Mouse (Mus musculus) liver, embryonic 13.5 days (tissue): ENCODE results near the gene Adora2b. TPM values are rescaled to one million over a fixed set of nuclear protein-coding genes. Genes with fewer than 3 reads are reported as not detected.

Experiments
- ATAC-seq: fragments of 200-750 bp; cut with Nextera tagmentation; 2 replicates; pipeline ENCODE4 v1.8.0; 2017; ENCODE audit warnings: low read depth, mild to moderate bottlenecking, moderate number of reproducible peaks, moderate library complexity
- DNase-seq: peaks from one replicate; pipeline ENCODE4 v3.0.0; 2022
- H3K27ac ChIP-seq: fragments of 300-500 bp; sonication (generic); 2 replicates; pipeline ENCODE4 v1.5.1; 2015; ENCODE audit warnings: moderate library complexity, mild to moderate bottlenecking, inconsistent platforms
- H3K27me3 ChIP-seq: fragments of 300-500 bp; sonication (generic); 2 replicates; pipeline ENCODE4 v1.6.1; 2015; ENCODE audit warnings: mild to moderate bottlenecking, inconsistent platforms
- H3K36me3 ChIP-seq: fragments of 300-500 bp; sonication (generic); 2 replicates; pipeline ENCODE4 v1.6.1; 2015; ENCODE audit warnings: mild to moderate bottlenecking, inconsistent platforms
- H3K4me1 ChIP-seq: fragments of 300-500 bp; sonication (generic); replicated peaks from 2 replicates; pipeline ENCODE4 v1.6.1; 2015; ENCODE audit warnings: inconsistent platforms
- H3K4me2 ChIP-seq: fragments of 300-500 bp; sonication (generic); 2 replicates; pipeline ENCODE4 v1.6.1; 2015; ENCODE audit warnings: inconsistent platforms, mild to moderate bottlenecking, moderate library complexity
- H3K4me3 ChIP-seq: fragments of 300-500 bp; sonication (generic); replicated peaks from 2 replicates; pipeline ENCODE4 v1.5.1; 2015; ENCODE audit warnings: mild to moderate bottlenecking, inconsistent platforms
- H3K9ac ChIP-seq: fragments of 300-500 bp; sonication (generic); 2 replicates; pipeline ENCODE4 v1.6.1; 2015; ENCODE audit warnings: mild to moderate bottlenecking, inconsistent platforms
- H3K9me3 ChIP-seq: fragments of 300-500 bp; sonication (generic); replicated peaks from 2 replicates; pipeline ENCODE4 v1.6.1; 2016; ENCODE audit warnings: inconsistent platforms
- WGBS: fragments of 180-500 bp; shearing (Covaris S2); methylation state at CpG from one replicate; pipeline ENCODE4 v1.1.7; 2015; ENCODE audit not compliant: insufficient replicate concordance; 5-methylcytosine and 5-hydroxymethylcytosine counted together
- polyA plus RNA-seq: library from polyadenylated mRNA; unstranded; fragments of >200 nt; fragmentation: Nextera tagmentation; extraction: Ambion mirVana; gene quantifications from 2 replicates; pipeline ENCODE4 v1.2.1, GENCODE M21; 2015

Gene Adora2b
- 0.39 and 0.58 TPM in 2 replicates for polyA plus RNA-seq

DNA sequence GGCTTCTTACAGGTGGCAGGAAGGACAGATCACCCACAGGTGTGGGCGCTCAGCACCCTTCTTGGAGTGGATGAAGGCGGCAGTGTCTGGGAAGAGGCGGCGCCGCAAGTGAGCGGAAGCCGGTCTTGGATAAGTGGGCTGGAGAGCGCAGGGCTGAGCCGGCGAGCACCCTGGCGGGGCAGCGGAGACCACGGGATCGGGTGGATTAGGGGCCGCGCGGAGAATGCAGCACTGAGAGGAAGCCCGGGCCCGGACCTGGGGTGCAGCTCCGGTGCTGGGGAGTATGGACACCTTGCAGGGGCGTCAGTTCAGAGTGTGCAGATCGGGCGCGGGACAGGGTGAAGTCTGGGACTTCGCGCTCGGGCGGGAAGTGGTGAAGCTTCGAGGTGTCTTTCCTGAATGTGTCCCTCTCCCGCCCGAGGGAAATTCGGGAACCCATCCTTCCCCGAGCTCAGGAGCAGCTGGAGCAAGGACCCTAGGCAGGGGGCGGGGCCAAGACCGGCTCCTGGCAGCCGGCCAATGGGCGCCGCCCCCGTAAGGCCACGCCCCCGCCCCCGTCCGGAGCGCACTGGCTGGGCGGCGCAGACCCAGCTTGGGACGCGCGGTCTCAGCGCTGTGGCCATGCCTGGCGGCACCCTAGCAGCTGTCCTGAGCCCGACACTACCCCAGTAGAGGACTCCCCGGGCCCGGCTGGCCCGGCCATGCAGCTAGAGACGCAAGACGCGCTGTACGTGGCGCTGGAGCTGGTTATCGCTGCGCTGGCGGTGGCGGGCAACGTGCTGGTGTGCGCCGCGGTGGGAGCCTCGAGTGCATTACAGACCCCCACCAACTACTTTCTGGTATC is at the start of gene Adora2b:
Adora2b (plus strand) TSS at position 584 of the 844 bp plus-strand sequence.
- peak within 1 kb of the TSS; percentile 93 for H3K4me2 ChIP-seq
- H3K9ac ChIP-seq, result peak within 1 kb of the TSS; percentile 51
- peaks cover 71% of the 10 kb centered on the region for H3K27me3 ChIP-seq
- DNase-seq, result peak; percentile 64
- H3K4me3 ChIP-seq, result peak within 1 kb of the TSS; percentile 64
- peak; percentile 78 for ATAC-seq
- H3K9me3 ChIP-seq, result 0 out of 2 replicates have a peak, but pooled peaks cover 2% of the 10 kb centered on the region
- WGBS, result under 1% methylated on average over 69 of the region's 69 CpGs
- H3K36me3 ChIP-seq, result no peaks in the 10 kb centered on the region
- no peak within 1 kb of the TSS for H3K27ac ChIP-seq
- H3K4me1 ChIP-seq, result peaks cover 19% of the 10 kb centered on the region

DNA sequence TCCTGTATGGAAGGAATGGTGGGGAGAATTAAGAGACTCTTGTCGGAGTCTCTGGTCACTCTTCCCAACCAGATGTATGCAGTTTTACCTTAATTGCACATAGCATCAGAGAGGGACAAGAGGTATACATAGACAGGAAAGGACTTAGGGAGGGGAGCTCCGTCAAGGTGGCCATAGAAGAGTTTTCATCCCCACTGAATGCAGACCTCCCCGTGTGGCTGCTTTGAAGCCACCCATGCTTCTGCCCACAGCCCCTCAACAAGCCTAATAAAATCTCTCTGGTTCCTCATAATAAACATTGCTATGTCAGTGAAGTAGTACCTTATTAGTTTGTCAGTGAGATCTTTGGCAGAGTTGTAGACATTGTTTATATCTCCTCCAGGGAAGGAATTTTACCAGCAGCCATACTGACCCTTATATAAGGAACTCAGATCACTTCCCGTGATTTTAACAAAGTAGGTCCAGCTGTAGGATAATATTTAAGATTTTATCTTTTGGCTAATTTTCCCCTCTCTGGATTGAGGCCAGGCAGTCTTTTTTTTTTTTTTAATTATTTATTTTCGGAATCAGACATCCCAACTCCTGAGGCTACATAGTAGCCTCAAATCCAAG is 47.8 kb upstream of the Adora2b start:
- H3K36me3 ChIP-seq, result peaks cover 6% of the 10 kb centered on the region
- H3K9ac ChIP-seq, result no peak overlapping the region
- ATAC-seq (no peak), DNase-seq (no peak)
- no peak overlapping the region for H3K27ac ChIP-seq
- H3K4me3 ChIP-seq, result no peak overlapping the region
- 71% methylated on average over 5 of the region's 5 CpGs for WGBS
- no peak overlapping the region for H3K4me2 ChIP-seq
- no peaks in the 10 kb centered on the region for H3K4me1 ChIP-seq
- H3K9me3 ChIP-seq, result no peaks in the 10 kb centered on the region
- no peaks in the 10 kb centered on the region for H3K27me3 ChIP-seq

DNA sequence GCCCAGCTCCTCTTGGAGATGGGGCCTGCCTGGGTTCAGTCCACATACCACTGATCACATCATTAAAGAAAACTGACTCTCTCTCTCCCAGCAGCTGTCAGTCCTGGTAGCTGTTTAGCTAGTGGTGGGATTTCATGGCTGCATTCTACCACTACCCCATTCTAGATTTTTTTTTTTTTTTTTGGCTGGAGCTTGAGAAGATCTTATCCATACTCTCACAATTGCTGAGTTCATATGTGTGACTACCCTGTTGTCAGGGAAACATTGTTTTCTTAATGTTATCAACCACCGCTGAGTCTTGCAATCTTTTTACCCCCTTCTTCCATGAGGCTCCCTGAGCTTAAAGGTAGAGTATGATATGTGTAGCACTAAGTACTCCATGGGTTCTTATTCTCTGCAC is 46.1 kb upstream of the Adora2b start:
- no peak overlapping the region for H3K27ac ChIP-seq
- peaks cover 17% of the 10 kb centered on the region for H3K36me3 ChIP-seq
- H3K9ac ChIP-seq, result no peak overlapping the region
- DNase-seq (no peak), ATAC-seq (no peak)
- H3K27me3 ChIP-seq, result no peaks in the 10 kb centered on the region
- no peak overlapping the region for H3K4me3 ChIP-seq
- 73% methylated on average over 1 of the region's 1 CpGs for WGBS
- H3K9me3 ChIP-seq, result no peaks in the 10 kb centered on the region
- no peak overlapping the region for H3K4me2 ChIP-seq
- peaks cover 6% of the 10 kb centered on the region; the same call in 1 of the 2 replicates for H3K4me1 ChIP-seq

DNA sequence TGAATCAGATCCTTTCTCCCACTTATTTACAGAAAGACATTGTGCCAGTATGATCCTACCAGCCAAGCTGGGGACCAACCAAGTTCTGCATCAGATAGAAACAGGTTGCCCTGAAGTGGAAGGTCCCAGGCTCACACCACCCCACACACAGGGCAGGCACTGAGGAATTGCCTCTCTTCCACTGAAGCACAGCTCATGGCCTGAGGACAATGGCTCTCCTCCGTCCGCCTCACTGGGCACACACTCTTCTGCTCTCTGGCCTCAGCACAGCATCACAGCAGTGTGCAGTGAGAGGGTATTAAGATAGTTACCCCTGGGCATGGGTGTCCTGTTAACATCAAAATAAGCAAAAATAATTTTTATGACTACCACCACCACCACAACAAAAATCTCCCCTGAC is 39.7 kb upstream of the Adora2b start:
- Histone ChIP-seq H3K9ac (no peak overlapping the region), H3K9me3 (no peaks in the 10 kb centered on the region), H3K27ac (no peak overlapping the region), H3K4me2 (no peak overlapping the region), H3K4me1 (peaks cover 9% of the 10 kb centered on the region; the same call in 1 of the 2 replicates), H3K27me3 (no peaks in the 10 kb centered on the region), H3K36me3 (peaks cover 25% of the 10 kb centered on the region), H3K4me3 (no peak overlapping the region)
- 79% methylated on average over 2 of the region's 2 CpGs for WGBS
- DNase-seq (no peak), ATAC-seq (no peak)

DNA sequence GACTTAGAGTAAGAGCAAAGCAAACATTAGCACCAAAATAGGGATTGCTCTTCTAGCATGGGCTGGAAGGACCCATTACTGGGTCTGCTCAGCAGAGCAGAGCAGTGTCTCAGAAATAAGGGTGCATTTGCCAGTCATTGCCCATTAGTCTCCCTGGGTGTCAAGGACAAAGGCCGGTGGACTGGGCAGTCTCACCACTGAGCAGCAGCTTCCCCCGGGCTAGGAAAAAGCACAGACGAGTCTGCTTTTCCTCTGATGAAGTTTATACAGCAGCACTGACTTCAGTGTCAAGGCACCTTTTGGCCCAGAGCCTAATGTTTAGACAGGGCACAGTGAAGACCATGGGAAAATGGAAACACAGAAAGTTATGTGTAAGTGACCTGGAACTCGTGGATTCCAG is 38.9 kb upstream of the Adora2b start:
- no peak for DNase-seq
- no peaks in the 10 kb centered on the region for H3K27me3 ChIP-seq
- 74% methylated on average over 4 of the region's 4 CpGs for WGBS
- H3K9ac ChIP-seq, result no peak overlapping the region
- peaks cover 9% of the 10 kb centered on the region; the same call in 1 of the 2 replicates for H3K4me1 ChIP-seq
- peaks cover 25% of the 10 kb centered on the region for H3K36me3 ChIP-seq
- ATAC-seq, result no peak
- no peak overlapping the region for H3K4me3 ChIP-seq
- no peaks in the 10 kb centered on the region for H3K9me3 ChIP-seq
- no peak overlapping the region for H3K27ac ChIP-seq
- H3K4me2 ChIP-seq, result no peak overlapping the region

DNA sequence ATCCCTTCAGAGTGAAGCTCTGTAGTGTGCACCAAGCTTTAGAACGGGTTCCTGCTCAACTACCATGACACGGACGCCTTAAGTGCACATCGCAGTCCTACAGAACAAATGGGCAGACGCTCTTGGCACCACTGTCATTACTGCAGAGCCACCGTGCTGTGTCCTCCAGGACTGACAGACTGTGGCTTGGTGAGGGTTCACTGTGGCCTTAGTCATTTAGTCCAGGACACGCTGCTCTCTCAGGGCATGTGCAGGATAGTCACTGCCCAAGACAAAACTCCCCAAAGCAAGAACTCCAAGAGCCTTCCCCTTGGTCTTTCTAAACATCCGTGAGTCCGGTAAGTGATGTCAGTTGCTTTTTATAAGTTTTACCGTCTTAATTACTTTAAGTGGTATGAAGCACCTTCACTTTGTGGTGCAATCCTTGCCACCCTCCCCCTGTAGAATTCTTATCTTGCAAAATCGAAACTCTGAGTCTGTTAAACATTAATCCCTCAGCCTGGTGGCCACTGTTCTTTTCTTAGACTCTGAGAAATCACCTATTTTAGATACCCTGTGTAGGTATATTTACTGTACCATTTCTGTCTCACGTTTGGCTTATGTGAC is 35.3 kb upstream of the Adora2b start:
- Histone ChIP-seq H3K27me3 (no peaks in the 10 kb centered on the region), H3K36me3 (peaks cover 5% of the 10 kb centered on the region; the same call in 1 of the 2 replicates), H3K4me1 (peaks cover 8% of the 10 kb centered on the region; the same call in 1 of the 2 replicates), H3K9ac (no peak overlapping the region), H3K4me3 (no peak overlapping the region), H3K27ac (no peak overlapping the region), H3K4me2 (no peak overlapping the region), H3K9me3 (no peaks in the 10 kb centered on the region)
- ATAC-seq (no peak), DNase-seq (no peak)
- WGBS, result 79% methylated on average over 12 of the region's 12 CpGs

DNA sequence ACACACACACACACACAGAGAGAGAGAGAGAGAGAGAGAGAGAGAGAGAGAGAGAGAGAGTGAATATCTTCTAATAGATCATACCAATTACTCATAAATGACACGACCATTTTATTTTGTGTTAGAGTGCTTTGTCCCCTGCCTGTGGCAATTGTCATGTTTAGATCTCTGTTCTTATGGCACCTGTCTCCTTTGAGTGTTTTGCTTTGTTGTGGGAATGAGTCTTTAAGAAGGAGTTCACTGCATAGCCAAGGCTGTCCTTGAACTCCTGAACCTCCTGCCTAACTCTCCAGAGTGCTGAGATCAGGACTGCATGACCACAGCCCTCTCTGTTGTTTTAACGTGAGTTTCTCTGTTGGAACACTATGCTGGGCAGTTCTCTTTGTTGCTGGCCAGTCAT is 33.7 kb upstream of the Adora2b start:
- Histone ChIP-seq H3K9ac (no peak overlapping the region), H3K4me3 (no peak overlapping the region), H3K4me2 (no peak overlapping the region), H3K27me3 (no peaks in the 10 kb centered on the region), H3K4me1 (peaks cover 8% of the 10 kb centered on the region; the same call in 1 of the 2 replicates), H3K27ac (no peak overlapping the region), H3K9me3 (no peaks in the 10 kb centered on the region), H3K36me3 (peaks cover 12% of the 10 kb centered on the region)
- 63% methylated on average over 2 of the region's 2 CpGs for WGBS
- ATAC-seq (no peak), DNase-seq (no peak)

DNA sequence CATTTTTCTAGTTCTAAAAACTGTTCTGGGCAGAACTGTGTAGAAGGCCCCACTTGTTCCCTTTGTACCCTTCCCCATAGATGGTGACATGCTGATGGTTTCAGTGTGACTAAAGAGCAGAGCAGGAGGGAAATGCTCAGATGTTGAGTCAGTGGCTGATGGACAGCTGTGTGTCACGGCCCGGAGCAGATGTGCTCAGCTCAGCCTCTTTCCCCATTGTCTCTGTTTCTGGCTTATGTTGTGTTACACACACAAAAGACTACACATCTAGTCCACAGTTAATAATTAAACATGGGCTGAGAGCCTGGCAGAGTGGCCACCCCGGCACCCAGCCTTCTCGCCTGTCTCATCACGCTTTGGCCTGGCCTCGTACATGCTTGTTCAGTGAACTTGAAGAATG is 31.0 kb upstream of the Adora2b start:
- no peak overlapping the region for H3K9ac ChIP-seq
- peaks cover 27% of the 10 kb centered on the region for H3K36me3 ChIP-seq
- H3K27me3 ChIP-seq, result no peaks in the 10 kb centered on the region
- no peak overlapping the region for H3K4me2 ChIP-seq
- DNase-seq (no peak), ATAC-seq (no peak)
- WGBS, result 76% methylated on average over 6 of the region's 6 CpGs
- H3K4me3 ChIP-seq, result no peak overlapping the region
- no peak overlapping the region for H3K27ac ChIP-seq
- peaks cover 8% of the 10 kb centered on the region; the same call in 1 of the 2 replicates for H3K4me1 ChIP-seq
- H3K9me3 ChIP-seq, result no peaks in the 10 kb centered on the region

DNA sequence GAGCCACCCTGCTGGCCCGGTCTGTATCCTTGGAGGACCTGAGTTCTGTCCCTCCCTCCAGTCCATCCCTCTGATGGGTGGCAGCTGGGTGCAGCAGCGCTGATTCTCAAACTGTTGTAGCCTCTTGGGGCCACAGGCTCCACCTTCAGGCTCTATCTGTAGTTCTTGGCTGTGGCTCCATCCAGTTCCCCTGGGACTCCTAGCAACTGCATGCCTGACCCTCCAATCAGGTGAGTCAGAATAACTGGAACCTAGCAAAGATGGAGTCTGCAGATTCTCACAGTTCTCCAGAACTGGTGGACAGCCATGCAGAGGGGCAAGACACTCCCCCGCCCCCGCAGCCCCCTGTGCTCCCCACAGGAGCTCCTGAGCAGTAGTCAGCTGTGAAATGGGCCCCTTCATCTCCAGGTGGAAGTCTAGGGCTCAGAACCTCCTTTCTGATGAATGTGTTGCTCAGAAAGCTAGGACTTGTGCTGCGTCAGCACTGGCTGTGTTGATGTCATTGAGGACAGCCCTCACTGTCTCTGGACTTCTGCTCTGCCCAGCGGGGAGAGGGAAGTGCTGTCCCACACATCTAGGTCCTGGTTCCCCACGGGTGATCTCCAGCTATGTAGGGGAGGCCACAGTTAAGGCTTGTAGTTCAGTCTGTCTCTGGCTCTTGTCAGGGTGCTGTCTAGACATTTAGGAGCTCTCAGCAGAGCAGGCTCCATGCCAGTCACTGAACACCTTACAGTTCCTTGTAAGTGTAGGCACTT is 27.9 kb upstream of the Adora2b start:
- Histone ChIP-seq H3K27me3 (no peaks in the 10 kb centered on the region), H3K9me3 (no peaks in the 10 kb centered on the region), H3K4me2 (no peak overlapping the region), H3K27ac (no peak overlapping the region), H3K9ac (no peak overlapping the region), H3K36me3 (peaks cover 32% of the 10 kb centered on the region), H3K4me3 (no peak overlapping the region), H3K4me1 (0 out of 2 replicates have a peak, but pooled peaks cover 5% of the 10 kb centered on the region)
- DNase-seq (no peak), ATAC-seq (0 out of 2 replicates have a peak, but pooled peaks have one; percentile 39)
- 69% methylated on average over 7 of the region's 7 CpGs for WGBS

DNA sequence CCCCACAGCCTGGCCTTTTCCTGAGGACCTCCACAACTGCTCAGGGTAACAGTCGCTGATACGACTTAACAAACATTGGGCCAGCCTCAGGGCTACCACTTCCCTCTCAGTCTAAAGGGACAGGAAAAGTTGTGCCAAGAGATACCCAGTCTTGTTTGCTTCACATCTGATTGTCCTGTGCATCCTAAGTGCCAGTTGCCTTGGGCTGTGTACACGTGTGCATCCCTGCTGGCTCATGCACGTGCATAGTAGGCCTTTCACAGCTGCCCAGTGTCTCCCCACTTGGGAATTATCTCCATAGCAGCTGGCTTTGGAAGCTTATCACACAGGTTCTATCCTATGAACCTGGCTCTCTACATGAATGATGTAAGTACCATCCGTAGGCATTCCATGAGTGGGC is 25.4 kb upstream of the Adora2b start:
- H3K4me3 ChIP-seq, result no peak overlapping the region
- peaks cover 32% of the 10 kb centered on the region for H3K36me3 ChIP-seq
- H3K27ac ChIP-seq, result no peak overlapping the region
- DNase-seq, result no peak
- no peak overlapping the region for H3K4me2 ChIP-seq
- H3K9ac ChIP-seq, result no peak overlapping the region
- ATAC-seq, result peak; percentile 18; the same call in 1 of the 2 replicates
- H3K27me3 ChIP-seq, result no peaks in the 10 kb centered on the region
- H3K4me1 ChIP-seq, result no peaks in the 10 kb centered on the region
- WGBS, result 55% methylated on average over 5 of the region's 5 CpGs
- H3K9me3 ChIP-seq, result no peaks in the 10 kb centered on the region

DNA sequence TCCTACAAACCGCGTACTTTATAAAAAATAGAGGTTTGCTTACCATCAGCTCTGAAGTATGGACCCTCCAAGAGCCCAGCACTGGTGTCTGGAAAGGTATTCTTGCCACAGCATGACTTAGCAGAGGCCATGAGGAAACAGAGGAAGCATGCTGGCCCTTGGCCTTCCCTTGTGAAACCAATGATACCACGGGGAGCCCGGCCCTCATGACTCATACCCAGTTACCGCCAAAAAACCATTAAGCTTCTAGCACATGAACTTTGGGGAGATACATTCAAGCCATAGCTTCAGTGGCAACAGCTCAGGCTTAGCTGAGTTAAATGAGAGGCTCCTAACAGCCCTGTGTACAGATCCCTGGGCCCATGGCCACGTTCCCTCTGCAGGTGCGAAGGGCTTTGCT is 24.8 kb upstream of the Adora2b start:
- Histone ChIP-seq H3K9ac (no peak overlapping the region), H3K4me2 (no peak overlapping the region), H3K4me1 (no peaks in the 10 kb centered on the region), H3K27me3 (no peaks in the 10 kb centered on the region), H3K4me3 (no peak overlapping the region), H3K27ac (no peak overlapping the region), H3K9me3 (no peaks in the 10 kb centered on the region), H3K36me3 (peaks cover 32% of the 10 kb centered on the region)
- ATAC-seq (0 out of 2 replicates have a peak, but pooled peaks have one; percentile 18), DNase-seq (no peak)
- 68% methylated on average over 7 of the region's 7 CpGs for whole genome bisulfite sequencing
